Mouse (Mus musculus): ENCODE measurements around the gene Glb1. TPM values are rescaled to one million over a fixed set of nuclear protein-coding genes. Genes with fewer than 3 reads are reported as not detected.

Gene Glb1
- polyA plus RNA-seq, 1 experiment from 2014 or later: 21.9 TPM

DNA sequence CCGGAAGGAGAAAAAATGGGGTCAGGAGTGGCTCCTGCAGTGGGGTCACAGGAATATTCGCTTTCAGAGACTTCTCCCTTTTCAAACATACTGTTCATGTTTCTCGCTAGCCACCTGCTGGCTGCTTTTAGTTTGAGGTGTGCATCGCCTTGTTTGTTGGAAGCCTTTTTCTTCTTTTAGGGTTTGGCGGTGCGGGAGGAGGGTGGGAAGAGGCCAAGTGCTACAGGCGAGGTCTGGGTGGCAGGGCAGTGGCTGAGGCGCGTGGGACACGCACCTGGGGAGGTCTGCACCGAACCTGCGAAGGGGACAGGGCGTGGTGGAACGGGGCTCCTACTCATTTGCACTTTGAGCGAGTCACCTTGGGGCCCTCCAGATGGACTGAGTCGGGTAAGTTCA is 807 bp downstream of the Glb1 start:
- Histone ChIP-seq H3K9ac (replicated peaks) (peak overlapping the region; percentile 84), H3K4me2 (replicated peaks) (peak overlapping the region; percentile 72), H3K9me3 (no peaks in the 10 kb centered on the region), H3K4me3 (peak overlapping the region; percentile 92), H3K27me3 (no peaks in the 10 kb centered on the region), H3K27ac (replicated peaks) (peak overlapping the region; percentile 87), H3K4me1 (peaks cover 11% of the 10 kb centered on the region), H3K36me3 (peaks cover 19% of the 10 kb centered on the region)
- ATAC-seq (replicated peaks): peak; percentile 3
- WGBS: 3% methylated on average over 16 of the region's 16 CpGs

GRCm38 (mm10) chr9:114407676-114408075 is 6.8 kb downstream of the Glb1 start:
- H3K27me3 ChIP-seq: no peaks in the 10 kb centered on the region
- WGBS: 64% methylated on average over 2 of the region's 2 CpGs
- H3K36me3 ChIP-seq: peaks cover 19% of the 10 kb centered on the region
- no peaks in the 10 kb centered on the region for H3K4me1 ChIP-seq
- no peaks in the 10 kb centered on the region for H3K9me3 ChIP-seq
- no peak overlapping the region for H3K9ac ChIP-seq (replicated peaks)
- H3K4me2 ChIP-seq (replicated peaks): no peak overlapping the region
- H3K4me3 ChIP-seq: no peak overlapping the region
- ATAC-seq (replicated peaks): no peak
- no peak overlapping the region for H3K27ac ChIP-seq (replicated peaks)

GRCm38 (mm10) chr9:114410313-114410862 is 9.5 kb downstream of the Glb1 start:
- 93% methylated on average over 11 of the region's 11 CpGs for WGBS
- H3K4me1 ChIP-seq: no peaks in the 10 kb centered on the region
- H3K4me3 ChIP-seq: no peak overlapping the region
- H3K36me3 ChIP-seq: peaks cover 10% of the 10 kb centered on the region
- no peak overlapping the region for H3K4me2 ChIP-seq (replicated peaks)
- H3K9ac ChIP-seq (replicated peaks): no peak overlapping the region
- no peaks in the 10 kb centered on the region for H3K9me3 ChIP-seq
- H3K27me3 ChIP-seq: no peaks in the 10 kb centered on the region
- ATAC-seq (replicated peaks): no peak
- no peak overlapping the region for H3K27ac ChIP-seq (replicated peaks)

- H3K4me2 ChIP-seq (replicated peaks): no peak overlapping the region
- peaks cover 1% of the 10 kb centered on the region; the same call in 1 of the 2 replicates for H3K36me3 ChIP-seq
- no peak overlapping the region for H3K9ac ChIP-seq (replicated peaks)
- no peaks in the 10 kb centered on the region for H3K4me1 ChIP-seq
- no peaks in the 10 kb centered on the region for H3K27me3 ChIP-seq
- no peaks in the 10 kb centered on the region for H3K9me3 ChIP-seq
- no peak overlapping the region for H3K27ac ChIP-seq (replicated peaks)
- H3K4me3 ChIP-seq: no peak overlapping the region
- WGBS: 80% methylated on average over 5 of the region's 5 CpGs
- ATAC-seq (replicated peaks): no peak
Observed at GRCm38 (mm10) chr9:114411295-114411694, 10.4 kb downstream of the Glb1 start.

GRCm38 (mm10) chr9:114412406-114412805 is 11.5 kb downstream of the Glb1 start:
- no peaks in the 10 kb centered on the region for H3K36me3 ChIP-seq
- H3K4me2 ChIP-seq (replicated peaks): no peak overlapping the region
- WGBS: 96% methylated on average over 9 of the region's 9 CpGs
- H3K27ac ChIP-seq (replicated peaks): no peak overlapping the region
- no peak for ATAC-seq (replicated peaks)
- no peak overlapping the region for H3K9ac ChIP-seq (replicated peaks)
- H3K9me3 ChIP-seq: no peaks in the 10 kb centered on the region
- H3K27me3 ChIP-seq: no peaks in the 10 kb centered on the region
- no peak overlapping the region for H3K4me3 ChIP-seq
- no peaks in the 10 kb centered on the region for H3K4me1 ChIP-seq

DNA sequence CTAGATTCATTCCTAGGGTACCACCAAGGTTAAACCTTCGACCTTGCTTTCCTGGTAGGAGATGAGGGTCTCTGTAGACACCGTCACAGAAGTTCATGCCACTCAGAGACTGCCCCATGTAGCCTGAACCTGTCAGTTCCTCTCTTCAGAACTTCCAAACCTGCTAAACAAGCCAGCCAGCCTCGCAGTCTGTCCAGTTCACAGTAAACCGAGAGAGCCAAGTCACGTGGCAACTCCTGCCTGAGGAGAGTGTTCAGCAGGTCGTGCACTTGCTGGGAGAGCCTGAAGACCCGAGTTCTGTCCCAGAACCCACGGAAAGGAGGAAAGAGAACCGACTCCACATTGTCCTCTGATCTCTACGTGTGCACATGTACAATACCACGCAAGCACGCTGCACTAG is 13.0 kb downstream of the Glb1 start:
- ATAC-seq (replicated peaks): no peak
- Histone ChIP-seq H3K4me1 (no peaks in the 10 kb centered on the region), H3K36me3 (no peaks in the 10 kb centered on the region), H3K9me3 (no peaks in the 10 kb centered on the region), H3K9ac (replicated peaks) (no peak overlapping the region), H3K4me3 (no peak overlapping the region), H3K27me3 (no peaks in the 10 kb centered on the region), H3K4me2 (replicated peaks) (no peak overlapping the region), H3K27ac (replicated peaks) (no peak overlapping the region)
- WGBS: 92% methylated on average over 12 of the region's 12 CpGs

- H3K27me3 ChIP-seq: no peaks in the 10 kb centered on the region
- H3K9ac ChIP-seq (replicated peaks): no peak overlapping the region
- 19% methylated on average over 11 of the region's 11 CpGs for WGBS
- H3K9me3 ChIP-seq: no peaks in the 10 kb centered on the region
- no peaks in the 10 kb centered on the region for H3K4me1 ChIP-seq
- H3K4me3 ChIP-seq: no peak overlapping the region
- H3K36me3 ChIP-seq: no peaks in the 10 kb centered on the region
- ATAC-seq (replicated peaks): no peak; the same call in 1 of the 2 replicates
- no peak overlapping the region for H3K4me2 ChIP-seq (replicated peaks)
- no peak overlapping the region for H3K27ac ChIP-seq (replicated peaks)
Observed at GRCm38 (mm10) chr9:114415701-114416100, 14.8 kb downstream of the Glb1 start.

- Histone ChIP-seq H3K27ac (replicated peaks) (no peak overlapping the region), H3K4me2 (replicated peaks) (no peak overlapping the region), H3K27me3 (no peaks in the 10 kb centered on the region), H3K9me3 (no peaks in the 10 kb centered on the region), H3K4me3 (no peak overlapping the region), H3K36me3 (no peaks in the 10 kb centered on the region), H3K4me1 (no peaks in the 10 kb centered on the region), H3K9ac (replicated peaks) (no peak overlapping the region)
- WGBS: 92% methylated on average over 21 of the region's 21 CpGs
- no peak for ATAC-seq (replicated peaks)
Observed at GRCm38 (mm10) chr9:114416646-114417517, 16.0 kb downstream of the Glb1 start.

DNA sequence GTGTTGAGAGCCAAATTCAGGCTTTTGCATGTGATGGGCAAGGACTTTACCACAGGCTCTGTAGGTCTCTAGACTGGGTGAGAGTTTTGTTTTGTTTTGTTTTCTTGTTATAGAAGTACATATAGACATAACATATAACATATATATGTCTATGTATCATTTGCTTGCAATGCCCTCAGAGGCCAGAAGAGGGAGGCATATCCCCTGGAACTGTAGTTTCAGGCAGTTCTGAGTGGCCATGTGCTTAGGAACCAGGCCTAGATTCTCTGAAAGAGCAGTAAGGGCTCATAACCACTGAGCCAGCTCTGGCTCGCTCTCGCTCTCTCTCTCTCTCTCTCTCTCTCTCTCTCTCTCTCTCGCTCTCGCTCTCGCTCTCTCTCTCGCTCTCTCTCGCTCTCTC is 17.3 kb downstream of the Glb1 start:
- H3K27ac ChIP-seq (replicated peaks): no peak overlapping the region
- H3K9me3 ChIP-seq: no peaks in the 10 kb centered on the region
- no peak overlapping the region for H3K4me3 ChIP-seq
- H3K4me2 ChIP-seq (replicated peaks): no peak overlapping the region
- no peaks in the 10 kb centered on the region for H3K27me3 ChIP-seq
- no peak for ATAC-seq (replicated peaks)
- H3K36me3 ChIP-seq: no peaks in the 10 kb centered on the region
- WGBS: 77% methylated on average over 7 of the region's 7 CpGs
- H3K4me1 ChIP-seq: no peaks in the 10 kb centered on the region
- H3K9ac ChIP-seq (replicated peaks): no peak overlapping the region

- H3K4me3 ChIP-seq: no peak overlapping the region
- no peak overlapping the region for H3K4me2 ChIP-seq (replicated peaks)
- no peaks in the 10 kb centered on the region for H3K27me3 ChIP-seq
- no peak overlapping the region for H3K27ac ChIP-seq (replicated peaks)
- H3K36me3 ChIP-seq: peaks cover 2% of the 10 kb centered on the region
- H3K4me1 ChIP-seq: no peaks in the 10 kb centered on the region
- H3K9ac ChIP-seq (replicated peaks): no peak overlapping the region
- H3K9me3 ChIP-seq: no peaks in the 10 kb centered on the region
- no peak for ATAC-seq (replicated peaks)
- WGBS: 73% methylated on average over 8 of the region's 8 CpGs
Observed at GRCm38 (mm10) chr9:114420443-114420842, 19.6 kb downstream of the Glb1 start.

GRCm38 (mm10) chr9:114421045-114421444 is 20.2 kb downstream of the Glb1 start:
- WGBS: 77% methylated on average over 3 of the region's 3 CpGs
- Histone ChIP-seq H3K27ac (replicated peaks) (no peak overlapping the region), H3K4me1 (no peaks in the 10 kb centered on the region), H3K36me3 (peaks cover 6% of the 10 kb centered on the region), H3K9ac (replicated peaks) (no peak overlapping the region), H3K4me2 (replicated peaks) (no peak overlapping the region), H3K27me3 (no peaks in the 10 kb centered on the region), H3K9me3 (no peaks in the 10 kb centered on the region), H3K4me3 (no peak overlapping the region)
- no peak for ATAC-seq (replicated peaks)

- H3K27ac ChIP-seq (replicated peaks): no peak overlapping the region
- H3K9ac ChIP-seq (replicated peaks): no peak overlapping the region
- ATAC-seq (replicated peaks): no peak
- no peak overlapping the region for H3K4me2 ChIP-seq (replicated peaks)
- WGBS: 95% methylated on average over 7 of the region's 7 CpGs
- H3K9me3 ChIP-seq: no peaks in the 10 kb centered on the region
- no peaks in the 10 kb centered on the region for H3K27me3 ChIP-seq
- peaks cover 6% of the 10 kb centered on the region for H3K36me3 ChIP-seq
- H3K4me3 ChIP-seq: no peak overlapping the region
- H3K4me1 ChIP-seq: no peaks in the 10 kb centered on the region
Observed at GRCm38 (mm10) chr9:114421797-114422196, 20.9 kb downstream of the Glb1 start.

Measured in forebrain, embryonic 15.5 days (tissue).